Mouse (Mus musculus) colon, adult 2 months (tissue): Measurements from ENCODE around the gene Gm2244. TPM values are rescaled to one million over a fixed set of nuclear protein-coding genes. Genes with fewer than 3 reads are reported as not detected.

Experiments
- polyA plus RNA-seq: library from polyadenylated mRNA; depleted of rRNA; stranded (reverse); fragments of >200 nt; gene quantifications from 2 replicates; pipeline ENCODE4 v1.2.3, GENCODE M21; 2012; rRNA removed

Gm2244 gene
- polyA plus RNA-seq, result not detected in 2 replicates

GRCm38 (mm10) chr14:19549863-19550262 lies at the start of gene Gm2244:
Gm2244 (minus strand) TSS chr14:19549963.

DNA sequence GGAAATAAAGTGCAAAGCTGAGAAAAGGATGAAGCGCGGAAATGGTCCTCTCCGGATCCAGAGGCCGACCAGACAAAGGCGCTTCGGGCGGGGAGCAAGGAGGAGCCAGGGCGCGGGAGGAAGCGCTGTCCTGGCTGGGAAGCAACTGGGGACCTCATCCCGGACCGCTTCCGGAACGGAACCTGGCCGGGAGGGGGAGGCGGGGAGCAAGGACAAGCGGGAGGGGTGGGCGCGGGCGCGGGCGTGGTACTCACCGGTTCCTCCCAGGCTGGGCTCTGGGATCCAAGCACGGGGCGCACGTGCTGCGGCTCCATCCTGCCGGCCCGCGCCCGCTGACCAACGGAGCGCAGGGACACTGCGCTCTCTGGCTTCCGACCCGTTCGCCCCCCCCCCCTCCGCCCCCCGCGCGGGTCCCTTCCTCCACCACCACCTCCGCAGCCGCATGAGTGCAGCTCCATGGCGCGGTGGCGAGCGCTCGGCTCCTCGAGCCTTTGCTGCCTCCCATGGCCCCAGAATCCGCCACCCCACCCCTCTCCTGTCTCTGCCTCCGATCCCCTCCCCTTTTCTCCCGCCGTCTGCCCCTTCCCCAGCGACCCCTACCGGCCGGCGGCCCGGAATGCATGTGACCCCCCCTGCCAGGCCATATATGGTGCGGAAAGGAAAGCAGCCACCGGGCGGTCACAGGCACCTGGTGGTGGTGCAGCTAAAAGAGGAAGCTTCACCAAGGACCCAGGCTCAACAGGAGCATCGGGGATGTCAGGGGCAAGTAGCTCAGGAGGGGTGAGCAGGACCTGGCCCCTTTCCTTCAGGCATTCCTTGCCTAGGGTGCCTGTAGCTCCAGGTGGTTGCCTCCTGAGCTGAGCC lies 35.3 kb upstream of the Gm2244 start, which contains the start of gene Gm2237:
Gm2237 (minus strand) TSS at position 332 of the 864 bp plus-strand sequence.

Other genes starting within 250 kb of the Gm2244 start
- not detected in 2 replicates for gene Gm21738, start 131.0 kb downstream of the Gm2244 start, polyA plus RNA-seq
- 0.30 TPM in 1 of 2 replicates, not detected in the other for gene Gm2237, start 35.2 kb upstream of the Gm2244 start, polyA plus RNA-seq
- not detected in 2 replicates for gene Gm5458, start 52.6 kb upstream of the Gm2244 start, polyA plus RNA-seq
- gene Nid2, start 201.3 kb upstream of the Gm2244 start, polyA plus RNA-seq, result 6.7 and 9.8 TPM in 2 replicates